11 mouse cellular contexts compared by ENCODE assay signal in the genomic region with DNA sequence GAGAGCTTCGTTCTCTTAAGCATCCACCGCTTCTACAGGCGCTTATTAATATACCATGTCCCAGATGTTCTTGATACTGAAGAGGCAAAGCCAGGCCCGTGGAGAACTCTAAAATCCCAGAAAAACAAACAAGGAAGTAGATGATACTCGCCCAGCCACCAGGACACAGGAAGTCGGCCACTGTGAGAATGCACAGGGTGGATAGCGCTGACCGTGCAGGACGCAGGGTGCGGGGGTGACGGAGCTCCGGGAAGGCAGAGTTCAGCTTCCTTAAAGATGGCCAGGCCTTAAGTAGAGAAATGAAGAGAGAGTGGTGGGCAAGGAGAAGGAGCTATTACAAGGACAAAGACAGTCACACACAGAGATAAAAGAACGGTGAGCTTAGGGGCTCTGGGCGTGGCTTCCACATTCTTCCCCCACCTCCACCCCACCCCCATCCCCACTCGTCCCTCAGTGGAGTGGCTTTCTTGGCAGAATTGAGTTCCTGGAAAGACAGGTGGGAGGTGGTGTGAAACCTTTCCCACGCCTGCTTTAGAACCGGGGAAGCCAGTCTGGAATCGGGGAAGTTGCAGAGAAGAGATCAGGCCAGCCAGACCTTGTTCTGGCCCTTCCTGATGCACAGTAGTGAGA.
DNase-seq lines count a peak whose midpoint lies in the region; ATAC-seq and TF ChIP-seq lines count a peak whose summit lies in the region.
"Had no signal": no experiment of that assay in that cellular context is flagged by ENCODE, and none has a peak within 500 bp of the region (broad histone marks: within the 10 kb centered on the region; RNA-seq: fewer than 3 reads in every experiment).

No protein-coding gene starts in this region.

- H3K36me3 ChIP-seq in intestine, postnatal 0 days (ENCODE audit: control insufficient read depth, insufficient read depth): no peaks in the 10 kb centered on the region
- H3K36me3 ChIP-seq in intestine, embryonic 16.5 days (ENCODE audit: control insufficient read depth, insufficient read depth, low read length): no peaks in the 10 kb centered on the region
- no peaks in the 10 kb centered on the region for H3K36me3 ChIP-seq in ES-E14 (ENCODE audit: control insufficient read depth, insufficient read depth, low read length, poor library complexity, severe bottlenecking)
- H3K36me3 ChIP-seq in heart, adult 2 months (ENCODE audit: control insufficient read depth, insufficient read depth, low read length): no peaks in the 10 kb centered on the region
- H3K36me3 ChIP-seq in liver, postnatal 0 days (replicated peaks; ENCODE audit: insufficient read depth, low read length): no peaks in the 10 kb centered on the region

- no peak overlapping the region for H3K9ac ChIP-seq in intestine, postnatal 0 days (ENCODE audit: low read depth, low read length)
- no peak overlapping the region for H3K9ac ChIP-seq in intestine, embryonic 16.5 days (ENCODE audit: low read depth, low read length)
- 0 out of 2 replicates have a peak overlapping the region, but pooled peaks have one; percentile 12 for H3K9ac ChIP-seq in ES-E14 (ENCODE audit: insufficient read depth, low read depth, low read length, poor library complexity, severe bottlenecking)
- H3K9ac ChIP-seq in heart, adult 2 months (ENCODE audit: low read depth, low read length): no peak overlapping the region
- H3K9ac ChIP-seq in liver, postnatal 0 days (replicated peaks): no peak overlapping the region

- TF ChIP-seq EP300 in heart, adult 2 months (IDR thresholded peaks at IDR 0.05; ENCODE audit: insufficient read depth, low read depth, low read length): 0 out of 2 replicates have a peak, but pooled peaks have one; percentile 34
- TF ChIP-seq EP300 in liver, postnatal 0 days (IDR thresholded peaks at IDR 0.05; ENCODE audit: low read depth): no peak

- peak; percentile 43; the same call in 1 of the 2 replicates for ATAC-seq in intestine, postnatal 0 days
- no peak for ATAC-seq in intestine, embryonic 16.5 days
- ATAC-seq in liver, postnatal 0 days: peak; percentile 55; the same call in 1 of the 2 replicates
- no peak for ATAC-seq in granulocyte monocyte progenitor cell, adult 5-6 weeks (replicated peaks; ENCODE audit: poor library complexity, severe bottlenecking)

- H3K4me1 ChIP-seq in intestine, postnatal 0 days (replicated peaks; ENCODE audit: control insufficient read depth, insufficient read depth, low read length): no peaks in the 10 kb centered on the region
- H3K4me1 ChIP-seq in intestine, embryonic 16.5 days (ENCODE audit: control insufficient read depth, insufficient read depth, low read length): peaks cover 10% of the 10 kb centered on the region
- H3K4me1 ChIP-seq in ES-E14 (ENCODE audit: control insufficient read depth in 2 of 2, insufficient read depth in 2 of 2, low read length in 2 of 2, poor library complexity in 1 of 2): peaks cover 0 to 10% of the 10 kb centered on the region in 2 experiments; a peak in 2 of 4 replicates
- H3K4me1 ChIP-seq in heart, adult 2 months (ENCODE audit: control insufficient read depth, insufficient read depth, low read length): peaks cover 10% of the 10 kb centered on the region
- 0 out of 2 replicates have a peak, but pooled peaks cover 8% of the 10 kb centered on the region for H3K4me1 ChIP-seq in liver, postnatal 0 days (ENCODE audit: insufficient read depth)

- H3K27me3 ChIP-seq in intestine, postnatal 0 days (replicated peaks; ENCODE audit: control insufficient read depth, insufficient read depth, low read length): no peaks in the 10 kb centered on the region
- H3K27me3 ChIP-seq in intestine, embryonic 16.5 days (replicated peaks; ENCODE audit: control insufficient read depth, insufficient read depth, low read length): no peaks in the 10 kb centered on the region
- H3K27me3 ChIP-seq in heart, adult 2 months (ENCODE audit: control insufficient read depth, insufficient read depth, low read length): no peaks in the 10 kb centered on the region
- no peaks in the 10 kb centered on the region for H3K27me3 ChIP-seq in liver, postnatal 0 days (ENCODE audit: insufficient read depth, low read length)
- H3K27me3 ChIP-seq: CH12.LX had no signal

- H3K79me2 ChIP-seq in heart, adult 2 months (replicated peaks; ENCODE audit: control insufficient read depth, insufficient read depth, low read length): no peaks in the 10 kb centered on the region

- in situ Hi-C loops in ES-E14 (cut with MboI; ENCODE audit: low sequenced_read_pairs in 2 of 2, unreplicated experiment in 2 of 2): no loop called here

- H3K9me3 ChIP-seq in intestine, postnatal 0 days (ENCODE audit: control insufficient read depth): no peaks in the 10 kb centered on the region
- no peaks in the 10 kb centered on the region for H3K9me3 ChIP-seq in intestine, embryonic 16.5 days (ENCODE audit: control insufficient read depth, low read length)
- H3K9me3 ChIP-seq in ES-E14 (ENCODE audit: control insufficient read depth, insufficient read depth, low read depth, low read length): no peaks in the 10 kb centered on the region
- H3K9me3 ChIP-seq in liver, postnatal 0 days (ENCODE audit: low read length): no peaks in the 10 kb centered on the region

- intact Hi-C loops in heart, adult 2 months (cut with DNase I): loop anchor here (2.0 to 5.0 kb wide), 5 partner anchors 48 to 293 kb away; partner anchors contain the start of gene Klf3

- TF ChIP-seq CTCF in intestine, postnatal 0 days (IDR thresholded peaks at IDR 0.05; ENCODE audit: low read depth): no peak
- no peak for TF ChIP-seq CTCF in heart, adult 2 months (IDR thresholded peaks at IDR 0.05)
- TF ChIP-seq CTCF in liver, postnatal 0 days (IDR thresholded peaks at IDR 0.05; ENCODE audit: low read depth): no peak

- DNase-seq in ES-E14 (ENCODE audit: low read depth, low spot score): no peak
- DNase-seq in heart, adult 2 months: peak in 1 of 2 experiments; percentile 61
- no peak for DNase-seq in liver, postnatal 0 days
- DNase-seq in cerebellum, postnatal 36 days: no peak
- DNase-seq: cerebellum, adult 9-10 months; kidney, postnatal 14 days had no signal

- 61% methylated on average over 18 of the region's 18 CpGs for WGBS in intestine, postnatal 0 days
- 68% methylated on average over 18 of the region's 18 CpGs for WGBS in intestine, embryonic 16.5 days
- WGBS in heart, adult 2 months: 48% methylated on average over 18 of the region's 18 CpGs
- 63% methylated on average over 18 of the region's 18 CpGs for WGBS in liver, postnatal 0 days (ENCODE audit: insufficient replicate concordance)

- TF ChIP-seq POLR2A in heart, adult 2 months (IDR thresholded peaks at IDR 0.05; ENCODE audit: insufficient read depth, low read depth, low read length): no peak

- no peak overlapping the region for H3K4me3 ChIP-seq in intestine, postnatal 0 days (ENCODE audit: low read depth, low read length)
- no peak overlapping the region for H3K4me3 ChIP-seq in intestine, embryonic 16.5 days (ENCODE audit: low read length)
- H3K4me3 ChIP-seq in ES-E14 (ENCODE audit: insufficient read depth in 1 of 2, low read depth in 1 of 2, low read length in 2 of 2, poor library complexity in 1 of 2, severe bottlenecking in 1 of 2): peak overlapping the region; percentile 10 to 34; a peak in 3 of 4 replicates
- no peak overlapping the region for H3K4me3 ChIP-seq in heart, adult 2 months
- no peak overlapping the region for H3K4me3 ChIP-seq in liver, postnatal 0 days (ENCODE audit: low read depth, low read length)
- H3K4me3 ChIP-seq: megakaryocyte, embryonic 14.5 days had no signal

- no peak overlapping the region for H3K27ac ChIP-seq in intestine, postnatal 0 days (ENCODE audit: low read depth, low read length)
- H3K27ac ChIP-seq in intestine, embryonic 16.5 days (ENCODE audit: low read length): no peak overlapping the region
- H3K27ac ChIP-seq in ES-E14 (ENCODE audit: insufficient read depth, low read depth, low read length, poor library complexity, severe bottlenecking): no peak overlapping the region
- H3K27ac ChIP-seq in heart, adult 2 months: peak overlapping the region; percentile 54
- H3K27ac ChIP-seq in liver, postnatal 0 days (ENCODE audit: low read depth): peak overlapping the region; percentile 35; the same call in 1 of the 2 replicates

- H3K4me2 ChIP-seq in intestine, postnatal 0 days (replicated peaks; ENCODE audit: low read depth): peak overlapping the region; percentile 9; the same call in 1 of the 2 replicates
- H3K4me2 ChIP-seq in intestine, embryonic 16.5 days (ENCODE audit: low read depth, low read length): no peak overlapping the region
- H3K4me2 ChIP-seq in liver, postnatal 0 days (ENCODE audit: low read depth, low read length): no peak overlapping the region

TF ChIP-seq in ES-E14, 5 proteins besides CTCF, POLR2A, EP300 and RAD21:
- TF ChIP-seq CHD2 (IDR thresholded peaks at IDR 0.05; ENCODE audit: low read depth, low read length) (no peak), ZC3H11A (IDR thresholded peaks at IDR 0.05; ENCODE audit: borderline replicate concordance, low read depth, low read length) (no peak), ZNF384 (IDR thresholded peaks at IDR 0.05; ENCODE audit: low read depth, low read length) (no peak), MAFK (IDR thresholded peaks at IDR 0.05; ENCODE audit: insufficient read depth, low read depth, low read length) (no peak), HCFC1 (IDR thresholded peaks at IDR 0.05; ENCODE audit: borderline replicate concordance, insufficient read depth, low read length) (no peak)
TF ChIP-seq in ES-E14: peak in this region for 0.

Comparison
In these comparisons a context has a peak if more than half of its experiments do, and no peak if none do; other contexts are left out.
1. ATAC-seq: peak in intestine, postnatal 0 days (single experiment) and liver, postnatal 0 days (single experiment); none in intestine, embryonic 16.5 days (single experiment) and granulocyte monocyte progenitor cell, adult 5-6 weeks (single experiment).
2. H3K27ac ChIP-seq: peak in heart, adult 2 months (single experiment) and liver, postnatal 0 days (single experiment); none in intestine, postnatal 0 days (single experiment), intestine, embryonic 16.5 days (single experiment) and ES-E14 (single experiment).
3. H3K4me3 ChIP-seq: peak in ES-E14 (2 of 2); none in intestine, postnatal 0 days (single experiment), intestine, embryonic 16.5 days (single experiment), heart, adult 2 months (single experiment) and liver, postnatal 0 days (single experiment).